Mouse (Mus musculus): Measurements from ENCODE around the gene Gm3409. TPM values are rescaled to one million over a fixed set of nuclear protein-coding genes. Genes with fewer than 3 reads are reported as not detected.
"Not testable (repeated sequence)": the region's sequence is repeated elsewhere in the genome, so short reads cannot be mapped to it uniquely, and the experiment has no call there.

Gm3409 gene
- polyA plus RNA-seq (2015; fragmentation: Nextera tagmentation; extraction: Ambion mirVana), result not detected in 2 replicates

- not testable (repeated sequence) for H3K9ac ChIP-seq (replicated peaks); H3K4me3 ChIP-seq (replicated peaks); ATAC-seq; H3K4me1 ChIP-seq (replicated peaks); H3K9me3 ChIP-seq; H3K4me2 ChIP-seq (replicated peaks); H3K36me3 ChIP-seq; H3K27me3 ChIP-seq; H3K27ac ChIP-seq
- 90% methylated on average over 3 of the region's 3 CpGs for WGBS
These were observed at the start of gene Gm3409 for GRCm38 (mm10) chr5:146537347-146537746. Gm3409 (plus strand) TSS chr5:146537647.

DNA sequence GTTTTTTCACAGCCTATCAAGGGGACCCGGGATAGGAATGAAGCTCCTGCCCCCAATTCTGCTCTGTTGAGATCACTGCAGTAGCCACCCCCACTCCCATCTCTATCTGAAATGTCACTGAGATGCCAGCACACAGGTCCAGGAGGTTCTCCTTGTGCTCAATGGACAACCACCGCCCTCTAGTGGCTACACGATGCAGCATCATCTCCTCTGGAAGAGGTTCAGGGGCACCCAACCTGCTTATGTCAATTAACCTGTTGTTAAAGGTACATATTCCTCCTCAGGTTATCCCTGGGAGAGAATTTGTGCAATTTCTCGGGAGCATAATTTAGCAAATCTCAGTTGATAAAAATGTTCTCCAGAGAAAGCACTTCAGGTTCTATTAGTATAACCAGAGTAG is 48.5 kb upstream of the Gm3409 start:
- H3K4me3 ChIP-seq (replicated peaks); ATAC-seq; H3K36me3 ChIP-seq; H3K9me3 ChIP-seq; H3K4me1 ChIP-seq (replicated peaks); H3K27me3 ChIP-seq; H3K4me2 ChIP-seq (replicated peaks); H3K27ac ChIP-seq; H3K9ac ChIP-seq (replicated peaks): not testable (repeated sequence)
- WGBS, result 16% methylated on average over 3 of the region's 4 CpGs

GRCm38 (mm10) chr5:146491063-146491462 is 46.4 kb upstream of the Gm3409 start, which contains the start of gene Gm6370:
Gm6370 (plus strand) TSS chr5:146491363.
- not testable (repeated sequence) for ATAC-seq; H3K4me2 ChIP-seq (replicated peaks); H3K36me3 ChIP-seq; H3K27me3 ChIP-seq; H3K27ac ChIP-seq; H3K4me1 ChIP-seq (replicated peaks); H3K9me3 ChIP-seq; H3K4me3 ChIP-seq (replicated peaks); H3K9ac ChIP-seq (replicated peaks)
- WGBS, result no CpG with 5 or more reads among the region's 5 CpGs

GRCm38 (mm10) chr5:146502099-146502498 is 35.3 kb upstream of the Gm3409 start, which contains the start of gene 4930449I24Rik:
4930449I24Rik (plus strand) TSS chr5:146502399.
- not testable (repeated sequence) for H3K9me3 ChIP-seq; H3K27me3 ChIP-seq; H3K36me3 ChIP-seq; H3K4me1 ChIP-seq (replicated peaks); H3K4me2 ChIP-seq (replicated peaks); H3K9ac ChIP-seq (replicated peaks); ATAC-seq; H3K4me3 ChIP-seq (replicated peaks); H3K27ac ChIP-seq
- WGBS, result no CpG with 5 or more reads among the region's 5 CpGs

DNA sequence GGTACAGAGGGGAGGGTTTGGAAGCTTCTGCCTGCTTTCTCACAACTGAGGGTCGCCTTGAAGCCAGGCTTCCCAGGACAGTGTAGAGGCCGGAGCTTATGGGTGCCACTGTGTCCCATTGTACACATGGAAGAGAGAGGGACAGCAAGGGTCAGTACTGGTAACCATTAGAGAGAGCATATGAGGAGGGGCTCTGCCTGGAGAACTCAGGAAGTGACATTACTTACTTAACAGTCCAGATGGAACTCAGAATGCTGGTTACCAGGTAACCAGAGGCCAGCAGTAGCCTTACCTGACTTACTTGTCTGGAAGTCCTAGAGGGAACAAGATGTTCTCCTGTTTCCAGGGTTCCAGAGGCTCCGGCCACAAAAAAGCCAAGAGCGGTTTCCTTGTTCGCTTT is 23.6 kb upstream of the Gm3409 start, which contains the start of gene Gm3402:
Gene Gm3402 (plus strand): TSS at position 301 of the 400 bp plus-strand sequence.
- H3K9me3 ChIP-seq; H3K4me1 ChIP-seq (replicated peaks); H3K27ac ChIP-seq; ATAC-seq; H3K9ac ChIP-seq (replicated peaks); H3K27me3 ChIP-seq; H3K36me3 ChIP-seq; H3K4me2 ChIP-seq (replicated peaks); H3K4me3 ChIP-seq (replicated peaks): not testable (repeated sequence)
- WGBS, result no CpG with 5 or more reads among the region's 5 CpGs

GRCm38 (mm10) chr5:146525501-146525900 is 11.9 kb upstream of the Gm3409 start, which contains the start of gene Gm3404:
Gm3404 (plus strand) TSS chr5:146525801.
- H3K4me3 ChIP-seq (replicated peaks); H3K4me2 ChIP-seq (replicated peaks); H3K27ac ChIP-seq; H3K36me3 ChIP-seq; ATAC-seq; H3K4me1 ChIP-seq (replicated peaks); H3K27me3 ChIP-seq; H3K9ac ChIP-seq (replicated peaks); H3K9me3 ChIP-seq: not testable (repeated sequence)
- WGBS, result 84% methylated on average over 3 of the region's 3 CpGs

DNA sequence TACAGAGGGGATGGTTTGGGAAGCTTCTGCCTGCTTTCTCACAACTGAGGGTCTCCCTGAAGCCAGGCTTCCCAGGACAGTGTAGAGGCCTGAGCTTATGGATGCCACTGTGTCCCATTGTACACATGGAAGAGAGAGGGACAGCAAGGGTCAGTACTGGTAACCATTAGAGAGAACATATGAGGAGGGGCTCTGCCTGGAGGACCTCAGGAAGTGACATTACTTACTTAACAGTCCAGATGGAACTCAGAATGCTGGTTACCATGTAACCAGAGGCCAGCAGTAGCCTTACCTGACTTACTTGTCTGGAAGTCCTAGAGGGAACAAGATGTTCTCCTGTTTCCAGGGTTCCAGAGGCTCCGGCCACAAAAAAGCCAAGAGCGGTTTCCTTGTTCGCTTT is 18.4 kb downstream of the Gm3409 start, which contains the start of gene Gm3415:
Gene Gm3415 (plus strand): TSS at position 301 of the 400 bp plus-strand sequence.
- H3K27ac ChIP-seq; H3K4me1 ChIP-seq (replicated peaks); H3K9ac ChIP-seq (replicated peaks); ATAC-seq; H3K36me3 ChIP-seq; H3K9me3 ChIP-seq; H3K27me3 ChIP-seq; H3K4me3 ChIP-seq (replicated peaks); H3K4me2 ChIP-seq (replicated peaks): not testable (repeated sequence)
- no CpG with 5 or more reads among the region's 3 CpGs for WGBS

- no peaks in the 10 kb centered on the region for H3K9me3 ChIP-seq
- no peak for ATAC-seq
- no peak overlapping the region for H3K4me2 ChIP-seq (replicated peaks)
- H3K4me3 ChIP-seq (replicated peaks), result no peak overlapping the region
- 83% methylated on average over 1 of the region's 1 CpGs for WGBS
- H3K9ac ChIP-seq (replicated peaks), result no peak overlapping the region
- no peak overlapping the region for H3K27ac ChIP-seq
- no peaks in the 10 kb centered on the region for H3K27me3 ChIP-seq
- H3K36me3 ChIP-seq, result no peaks in the 10 kb centered on the region
- no peaks in the 10 kb centered on the region for H3K4me1 ChIP-seq (replicated peaks)
These were observed 26.8 kb downstream of the Gm3409 start for GRCm38 (mm10) chr5:146564259-146564658.

DNA sequence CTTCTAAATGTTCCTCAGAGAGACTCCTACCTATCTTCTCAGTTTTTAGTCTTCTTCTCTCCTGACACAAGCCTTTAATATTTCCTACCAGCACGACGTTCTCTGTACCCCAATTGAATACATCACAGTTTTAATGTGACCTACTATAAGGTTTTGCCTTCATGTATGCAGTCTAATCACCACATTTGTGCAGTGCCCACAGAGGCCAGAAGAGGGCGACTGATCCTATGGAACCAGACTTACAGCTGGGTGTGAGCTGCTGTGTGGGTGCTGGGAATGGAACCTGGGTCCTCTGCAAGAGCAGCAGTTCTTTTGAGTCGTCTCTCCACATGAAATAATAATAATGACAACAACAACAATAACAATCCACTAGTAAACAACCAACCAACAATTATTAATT is 29.6 kb downstream of the Gm3409 start:
- no peaks in the 10 kb centered on the region for H3K36me3 ChIP-seq
- H3K4me2 ChIP-seq (replicated peaks), result no peak overlapping the region
- H3K9me3 ChIP-seq, result no peaks in the 10 kb centered on the region
- no peak overlapping the region for H3K4me3 ChIP-seq (replicated peaks)
- no peak for ATAC-seq
- no peaks in the 10 kb centered on the region for H3K4me1 ChIP-seq (replicated peaks)
- WGBS, result 61% methylated on average over 4 of the region's 4 CpGs
- H3K27ac ChIP-seq, result no peak overlapping the region
- no peak overlapping the region for H3K9ac ChIP-seq (replicated peaks)
- H3K27me3 ChIP-seq, result no peaks in the 10 kb centered on the region

- H3K9me3 ChIP-seq; H3K4me2 ChIP-seq (replicated peaks); H3K4me3 ChIP-seq (replicated peaks): not testable (repeated sequence)
These were observed 32.7 kb downstream of the Gm3409 start for GRCm38 (mm10) chr5:146570179-146570578.

GRCm38 (mm10) chr5:146571830-146572734 is 34.6 kb downstream of the Gm3409 start:
- 65% methylated on average over 6 of the region's 6 CpGs for WGBS
- H3K4me2 ChIP-seq (replicated peaks); H3K9me3 ChIP-seq; H3K9ac ChIP-seq (replicated peaks); H3K27ac ChIP-seq; H3K4me1 ChIP-seq (replicated peaks); H3K36me3 ChIP-seq; H3K27me3 ChIP-seq; H3K4me3 ChIP-seq (replicated peaks): not testable (repeated sequence)
- ATAC-seq, result peak; percentile 53

More at GRCm38 (mm10) chr5:146570179-146570578, 32.7 kb downstream of the Gm3409 start:
- not testable (repeated sequence) for H3K27me3 ChIP-seq; H3K4me1 ChIP-seq (replicated peaks); ATAC-seq; H3K36me3 ChIP-seq; H3K27ac ChIP-seq; H3K9ac ChIP-seq (replicated peaks)
- 90% methylated on average over 6 of the region's 6 CpGs for WGBS

DNA sequence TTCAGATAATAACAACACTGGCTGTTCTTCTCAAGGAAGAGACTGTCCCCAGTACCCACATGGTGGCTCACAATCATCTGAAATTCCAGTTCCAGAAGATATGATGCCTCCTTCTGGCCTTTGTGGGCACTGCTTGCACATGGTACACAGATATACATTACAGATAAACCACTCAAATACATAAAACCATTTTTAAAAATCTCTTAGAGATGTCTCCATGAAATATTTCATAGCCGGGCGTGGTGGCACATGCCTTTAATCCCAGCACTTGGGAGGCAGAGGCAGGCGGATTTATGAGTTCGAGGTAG is 35.2 kb downstream of the Gm3409 start:
- not testable (repeated sequence) for ATAC-seq; H3K4me1 ChIP-seq (replicated peaks); H3K9ac ChIP-seq (replicated peaks); H3K4me3 ChIP-seq (replicated peaks); H3K27me3 ChIP-seq; H3K27ac ChIP-seq; H3K9me3 ChIP-seq; H3K4me2 ChIP-seq (replicated peaks); H3K36me3 ChIP-seq
- WGBS, result 92% methylated on average over 4 of the region's 4 CpGs

Measured in midbrain, embryonic 13.5 days (tissue).